Mouse (Mus musculus) gastrocnemius, postnatal 4 days (tissue): ENCODE results near the gene Ell. TPM values are rescaled to one million over a fixed set of nuclear protein-coding genes. Genes with fewer than 3 reads are reported as not detected.

Experiments used
- DNase-seq, 2 experiments: peaks; one replicate each; pipeline ENCODE4 v3.0.0; 2021 to 2022; ENCODE audit warnings: low spot score in 2 of 2, mixed read lengths in 2 of 2
- total RNA-seq, 2 experiments: library from RNA; stranded (reverse); gene quantifications; 2 replicates each; pipeline ENCODE4 v1.2.3; 2021

The Ell gene
- total RNA-seq, 2 experiments from 2014 or later: 16.1 to 18.2 TPM

DNA sequence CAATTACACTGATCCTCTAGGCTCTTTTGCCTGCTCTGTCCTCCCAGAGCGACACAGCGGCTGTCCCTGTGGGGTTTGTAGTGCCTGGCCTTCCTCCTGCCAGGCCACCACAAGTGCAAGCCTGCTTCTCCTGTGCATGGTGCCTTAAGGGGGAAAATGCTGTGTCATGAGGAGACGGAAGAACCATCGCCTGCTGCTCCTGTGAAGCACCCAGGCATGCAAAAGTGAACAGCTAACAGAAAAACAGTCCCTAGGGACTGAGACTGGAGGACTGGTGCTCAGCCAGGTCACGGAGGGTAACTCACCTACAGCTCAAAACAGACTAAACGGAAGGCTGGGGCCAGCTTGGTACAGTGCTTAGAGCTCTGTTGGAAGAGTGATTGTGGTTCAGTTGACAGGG lies 96.3 kb downstream of the Ell start:
- DNase-seq: no peak

DNA sequence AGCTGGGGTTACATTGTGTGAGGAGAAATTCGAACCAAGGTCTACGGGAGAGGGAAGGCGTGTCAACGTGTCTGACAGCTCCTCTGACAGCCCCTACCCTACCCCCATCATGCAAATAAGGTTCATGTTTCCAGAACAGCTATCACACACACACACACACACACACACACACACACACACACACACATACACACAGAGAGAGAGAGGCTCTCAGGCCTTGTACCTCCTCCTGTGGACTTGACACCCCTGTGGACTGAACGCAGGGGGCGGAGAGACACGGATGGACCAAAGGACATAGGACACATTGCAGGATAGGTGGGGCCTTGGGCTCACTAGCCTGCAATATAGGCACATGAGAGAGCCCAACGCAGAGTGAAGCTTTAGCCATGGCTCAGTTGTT lies 97.6 kb downstream of the Ell start:
- no peak for DNase-seq

DNA sequence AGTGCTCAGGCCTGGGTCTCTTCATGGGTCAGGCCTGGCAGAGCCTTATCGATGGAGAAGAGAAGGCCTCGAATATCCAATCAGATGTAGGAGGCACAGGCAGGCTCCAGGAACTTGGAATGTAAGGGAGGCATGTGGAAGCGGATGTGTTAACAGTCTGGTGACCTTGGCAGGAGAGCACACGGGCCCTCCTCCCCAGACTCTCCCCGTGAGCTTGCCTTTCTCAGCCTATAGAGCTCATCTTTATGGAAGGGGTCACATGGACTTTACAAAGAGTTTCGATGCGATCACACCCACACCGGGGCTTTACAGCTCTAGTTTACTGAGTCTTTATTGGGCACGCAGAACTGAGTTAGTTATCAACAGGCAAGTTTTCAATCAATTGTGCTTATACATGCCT lies 99.5 kb downstream of the Ell start:
- DNase-seq: no peak

Other genes starting within 250 kb of the Ell start
- 10 to 100 TPM; 42.8 to 42.9 TPM for gene Ddx49, start 237.0 kb upstream of the Ell start, total RNA-seq
- gene Cope, start 236.9 kb upstream of the Ell start, total RNA-seq: 100 to 1,000 TPM; 168 to 177 TPM
- gene Cers1, start 223.7 kb upstream of the Ell start, total RNA-seq: 10 to 100 TPM; 23.1 to 24.4 TPM
- gene Gdf1, start 209.6 kb upstream of the Ell start, total RNA-seq: 1 to 10 TPM; 3.5 to 4.0 TPM
- gene Upf1, start 186.2 kb upstream of the Ell start, total RNA-seq: 10 to 100 TPM; 45.0 to 47.9 TPM
- 1 to 10 TPM; 4.6 to 9.3 TPM for gene Comp, start 165.9 kb upstream of the Ell start, total RNA-seq
- gene Crtc1, start 99.9 kb upstream of the Ell start, total RNA-seq: 10 to 100 TPM; 16.4 to 20.8 TPM
- gene Klhl26, start 62.5 kb upstream of the Ell start, total RNA-seq: 1 to 10 TPM; 8.1 to 10.0 TPM
- gene Tmem59l, start 52.1 kb upstream of the Ell start, total RNA-seq: not detected
- 1 to 10 TPM; 3.7 to 4.7 TPM for gene Crlf1, start 46.3 kb upstream of the Ell start, total RNA-seq
- 100 to 1,000 TPM; 118 to 119 TPM for gene Rex1bd, start 32.7 kb upstream of the Ell start, total RNA-seq
- 1,000 to 10,000 TPM; 1,604 to 1,674 TPM for gene Uba52, start 28.7 kb upstream of the Ell start, total RNA-seq
- gene Fkbp8, start 11.7 kb upstream of the Ell start, total RNA-seq: 100 to 1,000 TPM; 162 to 184 TPM
- 10 to 100 TPM; 57.6 to 60.7 TPM for gene Kxd1, start 11.5 kb upstream of the Ell start, total RNA-seq
- gene Isyna1, start 54.9 kb downstream of the Ell start, total RNA-seq: 10 to 100 TPM; 22.8 to 31.3 TPM
- 10 to 100 TPM; 49.6 to 60.7 TPM for gene Ssbp4, start 69.4 kb downstream of the Ell start, total RNA-seq
- gene Lrrc25, start 76.7 kb downstream of the Ell start, total RNA-seq: 1 to 10 TPM; 2.5 to 3.2 TPM
- gene Gdf15, start 93.0 kb downstream of the Ell start, total RNA-seq: under 1 TPM; 0.32 to 0.39 TPM
- 10 to 100 TPM; 41.4 to 47.0 TPM for gene Pgpep1, start 120.9 kb downstream of the Ell start, total RNA-seq
- 10 to 100 TPM; 70.1 to 84.7 TPM for gene Lsm4, start 133.8 kb downstream of the Ell start, total RNA-seq
- gene Jund, start 159.5 kb downstream of the Ell start, total RNA-seq: 100 to 1,000 TPM; 201 to 228 TPM
- gene Iqcn, start 164.0 kb downstream of the Ell start, total RNA-seq: not detected
- gene Gm3336, start 179.1 kb downstream of the Ell start, total RNA-seq: not detected
- gene Pde4c, start 184.3 kb downstream of the Ell start, total RNA-seq: 1 to 10 TPM; 1.4 to 1.5 TPM
- 10 to 100 TPM; 41.0 to 44.4 TPM for gene Rab3a, start 215.2 kb downstream of the Ell start, total RNA-seq
- 10 to 100 TPM; 27.0 to 27.4 TPM for gene Mpv17l2, start 221.5 kb downstream of the Ell start, total RNA-seq
- gene Pik3r2, start 237.3 kb downstream of the Ell start, total RNA-seq: 10 to 100 TPM; 65.2 to 73.0 TPM